Mouse (Mus musculus) adrenal gland, adult 2 months (tissue): ENCODE results near the gene Ube2j1. TPM values are rescaled to one million over a fixed set of nuclear protein-coding genes. Genes with fewer than 3 reads are reported as not detected.

ENCODE experiments used
- DNase-seq: peaks from one replicate; pipeline ENCODE4 v3.0.0; 2021
- polyA plus RNA-seq: library from polyadenylated mRNA; depleted of rRNA; stranded (reverse); fragments of >200 nt; gene quantifications from 2 replicates; pipeline ENCODE4 v1.2.3, GENCODE M21; 2012; rRNA removed
- total RNA-seq, 2 experiments: library from RNA; stranded (reverse); gene quantifications; 2 replicates each; pipeline ENCODE4 v1.2.3; 2021

Ube2j1 gene
- total and polyA plus RNA-seq, 3 experiments: 14.2 to 71.4 (median 61.5) TPM

- no peak for DNase-seq
Measured at GRCm38 (mm10) chr4:33071337-33071736, 40.1 kb downstream of the Ube2j1 start.

- no peak for DNase-seq
Measured at GRCm38 (mm10) chr4:33072526-33073161, 41.4 kb downstream of the Ube2j1 start.

GRCm38 (mm10) chr4:33074406-33074805, 43.2 kb downstream of the Ube2j1 start:
- DNase-seq: no peak

- DNase-seq: no peak
Measured at GRCm38 (mm10) chr4:33074851-33075250, 43.6 kb downstream of the Ube2j1 start.

- no peak for DNase-seq
Measured at GRCm38 (mm10) chr4:33075776-33076524, 44.7 kb downstream of the Ube2j1 start.

- DNase-seq: no peak
Measured at GRCm38 (mm10) chr4:33077161-33077560, 45.9 kb downstream of the Ube2j1 start.

- no peak for DNase-seq
Measured at GRCm38 (mm10) chr4:33077724-33078123, 46.5 kb downstream of the Ube2j1 start.

GRCm38 (mm10) chr4:33078492-33078891, 47.3 kb downstream of the Ube2j1 start:
- DNase-seq: no peak

GRCm38 (mm10) chr4:33099118-33099694, 68.0 kb downstream of the Ube2j1 start:
- DNase-seq: no peak

Other genes with a start within 250 kb of the Ube2j1 start
- 10 to 100 TPM; 48.4 to 54.0 TPM for gene Lyrm2, start 231.2 kb upstream of the Ube2j1 start, total RNA-seq
- 9.7 and 11.3 TPM in 2 replicates for gene Lyrm2, start 231.2 kb upstream of the Ube2j1 start, polyA plus RNA-seq
- gene Ankrd6, start 80.6 kb upstream of the Ube2j1 start, total RNA-seq: 1 to 10 TPM; 2.2 to 4.6 TPM
- gene Ankrd6, start 80.6 kb upstream of the Ube2j1 start, polyA plus RNA-seq: 0.56 and 0.75 TPM in 2 replicates
- gene Rragd, start 48.4 kb upstream of the Ube2j1 start, total RNA-seq: 10 to 100 TPM in 1 of 2 experiments, 1 to 10 TPM in 1; 7.9 to 14.7 TPM
- 1.0 and 1.1 TPM in 2 replicates for gene Rragd, start 48.4 kb upstream of the Ube2j1 start, polyA plus RNA-seq
- gene Gabrr2, start 31.6 kb downstream of the Ube2j1 start, total RNA-seq: not detected
- 0.22 and 0.95 TPM in 2 replicates for gene Gabrr2, start 31.6 kb downstream of the Ube2j1 start, polyA plus RNA-seq
- under 1 TPM in 1 of 2 experiments, not detected in 1; 0.28 TPM for gene Gabrr1, start 101.1 kb downstream of the Ube2j1 start, total RNA-seq
- gene Gabrr1, start 101.1 kb downstream of the Ube2j1 start, polyA plus RNA-seq: 0.07 TPM in 1 of 2 replicates, not detected in the other
- 10 to 100 TPM; 19.5 to 47.0 TPM for gene Pm20d2, start 158.3 kb downstream of the Ube2j1 start, total RNA-seq
- 63.8 and 85.1 TPM in 2 replicates for gene Pm20d2, start 158.3 kb downstream of the Ube2j1 start, polyA plus RNA-seq
- under 1 TPM; 0.55 to 0.98 TPM for gene Srsf12, start 177.6 kb downstream of the Ube2j1 start, total RNA-seq
- 0.22 and 0.85 TPM in 2 replicates for gene Srsf12, start 177.6 kb downstream of the Ube2j1 start, polyA plus RNA-seq